Mouse (Mus musculus) heart, embryonic 14.5 days (tissue): ENCODE data around the gene Filip1l. TPM values are rescaled to one million over a fixed set of nuclear protein-coding genes. Genes with fewer than 3 reads are reported as not detected.

Experiments used
- ATAC-seq: fragments of 200-750 bp; cut with Nextera tagmentation; 2 replicates; pipeline ENCODE4 v1.8.0; 2017; ENCODE audit warnings: low read depth, moderate TSS enrichment; ENCODE audit not compliant: insufficient number of reproducible peaks, insufficient read depth, low FRiP score
- H3K27ac ChIP-seq, 2 experiments: fragments of 200-500 bp in 1 of 2; fragments of 300-500 bp in 1 of 2; sonication (generic) in 1 of 2; replicated peaks in 1 of 2; 2 replicates each; pipeline ENCODE4 v1.5.1; 2012 to 2014; ENCODE audit warnings: low read depth in 2 of 2, low read length in 2 of 2, control low read depth in 1 of 2, mild to moderate bottlenecking in 1 of 2, mixed read lengths in 1 of 2; ENCODE audit not compliant: control insufficient read depth in 1 of 2, insufficient read depth in 1 of 2
- H3K27me3 ChIP-seq: fragments of 300-500 bp; sonication (generic); 2 replicates; pipeline ENCODE4 v1.6.1; 2014; ENCODE audit warnings: mild to moderate bottlenecking, low read length, control low read depth; ENCODE audit not compliant: control insufficient read depth, insufficient read depth
- H3K36me3 ChIP-seq: fragments of 300-500 bp; sonication (generic); 2 replicates; pipeline ENCODE4 v1.6.1; 2014; ENCODE audit warnings: mild to moderate bottlenecking, control low read depth, low read length, mixed read lengths; ENCODE audit not compliant: control insufficient read depth, insufficient read depth
- H3K4me1 ChIP-seq, 2 experiments: fragments of 200-500 bp in 1 of 2; fragments of 300-500 bp in 1 of 2; sonication (generic) in 1 of 2; 2 replicates each; pipeline ENCODE4 v1.6.1; 2012 to 2014; ENCODE audit warnings: low read length in 2 of 2, control low read depth in 1 of 2, mixed read lengths in 1 of 2; ENCODE audit not compliant: control insufficient read depth in 2 of 2, insufficient read depth in 2 of 2
- H3K4me2 ChIP-seq: fragments of 300-500 bp; sonication (generic); 2 replicates; pipeline ENCODE4 v1.6.1; 2014; ENCODE audit warnings: mild to moderate bottlenecking, low read length
- H3K4me3 ChIP-seq, 2 experiments: fragments of 200-500 bp in 1 of 2; fragments of 300-500 bp in 1 of 2; sonication (generic) in 1 of 2; 2 replicates each; pipeline ENCODE4 v1.5.1; 2012 to 2014; ENCODE audit warnings: low read length in 2 of 2, mild to moderate bottlenecking in 2 of 2, control low read depth in 1 of 2, low read depth in 1 of 2, moderate library complexity in 1 of 2; ENCODE audit not compliant: control insufficient read depth in 1 of 2, insufficient read depth in 1 of 2
- H3K9ac ChIP-seq: fragments of 300-500 bp; sonication (generic); 2 replicates; pipeline ENCODE4 v1.6.1; 2014; ENCODE audit warnings: mild to moderate bottlenecking, low read length
- H3K9me3 ChIP-seq: fragments of 300-500 bp; sonication (generic); 2 replicates; pipeline ENCODE4 v1.6.1; 2016; ENCODE audit warnings: low read length, control low read depth; ENCODE audit not compliant: control insufficient read depth
- WGBS: fragments of 180-500 bp; shearing (Covaris S2); extraction: QIAGEN DNeasy Blood & Tissue Kit; methylation state at CpG from one replicate; pipeline ENCODE4 v1.1.7; 2014; 5-methylcytosine and 5-hydroxymethylcytosine counted together
- polyA plus RNA-seq: library from polyadenylated mRNA; unstranded; fragments of >200 nt; fragmentation: Nextera tagmentation; extraction: Ambion mirVana; gene quantifications from 2 replicates; pipeline ENCODE4 v1.2.1, GENCODE M21; 2014

Filip1l gene
- polyA plus RNA-seq, 1 experiment from 2014 or later, result 27.7 TPM

DNA sequence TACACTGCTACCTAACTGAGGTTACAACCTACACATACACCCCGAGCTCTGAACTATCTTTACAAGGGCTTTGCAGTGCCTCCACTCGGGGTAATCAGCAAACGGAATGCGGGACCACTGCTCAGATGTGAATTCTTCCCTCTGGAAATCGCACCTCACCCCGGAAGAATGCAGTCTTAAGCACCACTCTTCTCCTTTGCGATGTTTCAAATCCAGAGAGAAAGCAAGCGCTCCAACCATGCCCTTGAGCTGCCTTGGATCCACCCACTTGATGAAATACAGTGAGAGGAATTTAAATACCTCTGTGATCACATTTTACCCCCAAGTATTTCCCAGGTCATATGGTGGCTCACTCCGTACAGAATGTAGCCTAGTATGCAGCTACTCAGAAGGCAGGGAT lies 64.1 kb downstream of the Filip1l start:
- 22% methylated on average over 9 of the region's 9 CpGs for WGBS
- Histone ChIP-seq H3K36me3 (no peaks in the 10 kb centered on the region), H3K27me3 (no peaks in the 10 kb centered on the region), H3K9me3 (peaks cover 6% of the 10 kb centered on the region), H3K27ac (peak overlapping the region; percentile 29 to 58; a peak in 3 of 4 replicates), H3K9ac (peak overlapping the region; percentile 32; the same call in 1 of the 2 replicates), H3K4me1 (peaks cover 10 to 40% of the 10 kb centered on the region in 2 experiments), H3K4me3 (no peak overlapping the region), H3K4me2 (peak overlapping the region; percentile 49)
- no peak for ATAC-seq

- H3K36me3 ChIP-seq, result no peaks in the 10 kb centered on the region
- H3K9me3 ChIP-seq, result peaks cover 6% of the 10 kb centered on the region
- H3K9ac ChIP-seq, result no peak overlapping the region
- no peak for ATAC-seq
- H3K27me3 ChIP-seq, result no peaks in the 10 kb centered on the region
- WGBS, result 76% methylated on average over 1 of the region's 1 CpGs
- H3K4me3 ChIP-seq, result no peak overlapping the region
- H3K27ac ChIP-seq, result no peak overlapping the region
- H3K4me2 ChIP-seq, result no peak overlapping the region
- peaks cover 11 to 40% of the 10 kb centered on the region in 2 experiments for H3K4me1 ChIP-seq
Measured at GRCm38 (mm10) chr16:57417955-57418354, 65.1 kb downstream of the Filip1l start.

DNA sequence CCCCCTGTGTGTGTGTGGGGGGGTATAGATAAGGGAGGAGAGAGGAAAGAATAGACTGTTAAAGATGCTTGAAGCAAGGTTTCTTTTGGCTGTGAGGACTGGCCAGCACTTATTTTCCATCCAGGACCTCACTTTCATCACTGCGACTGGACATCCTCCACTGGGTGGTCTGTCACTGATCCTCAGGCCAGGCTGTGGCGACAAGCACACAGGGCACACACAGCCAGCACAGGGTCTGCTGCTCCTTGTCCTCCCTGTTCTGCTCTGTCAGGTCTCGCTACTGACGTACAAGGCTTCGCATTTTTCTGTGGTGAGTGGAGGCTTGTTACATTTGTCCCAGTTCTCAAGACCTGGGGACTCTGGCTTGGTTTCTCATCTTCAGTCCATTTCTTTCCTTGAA lies 66.4 kb downstream of the Filip1l start:
- no peak overlapping the region for H3K4me3 ChIP-seq
- no peak overlapping the region for H3K4me2 ChIP-seq
- peak overlapping the region; percentile 34; the same call in 1 of the 2 replicates for H3K9ac ChIP-seq
- peak overlapping the region; percentile 64 to 66; a peak in 3 of 4 replicates for H3K27ac ChIP-seq
- peak; percentile 83 for ATAC-seq
- 15% methylated on average over 5 of the region's 5 CpGs for WGBS
- no peaks in the 10 kb centered on the region for H3K36me3 ChIP-seq
- peaks cover 13 to 40% of the 10 kb centered on the region in 2 experiments for H3K4me1 ChIP-seq
- H3K9me3 ChIP-seq, result peaks cover 6% of the 10 kb centered on the region
- no peaks in the 10 kb centered on the region for H3K27me3 ChIP-seq

DNA sequence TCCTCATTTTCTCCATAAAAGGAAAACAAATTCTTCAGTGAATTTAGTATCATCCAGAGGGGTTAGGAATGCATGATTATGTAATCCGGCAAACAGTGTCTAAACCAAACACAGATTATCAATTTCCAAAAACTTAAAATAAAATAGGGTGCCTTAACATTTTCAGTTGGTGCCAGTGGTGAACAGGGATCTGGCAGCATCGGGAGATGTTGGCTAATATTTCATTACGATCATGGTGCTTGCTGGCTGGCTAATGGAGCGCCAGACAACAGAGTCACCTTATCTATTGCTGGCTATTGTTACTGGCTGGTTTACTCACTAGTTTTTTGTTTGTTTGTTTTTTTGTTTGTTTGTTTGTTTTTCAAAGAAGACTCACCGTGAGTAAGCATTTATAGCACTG lies 67.0 kb downstream of the Filip1l start:
- WGBS, result 76% methylated on average over 5 of the region's 5 CpGs
- peaks cover under 1% of the 10 kb centered on the region; the same call in 1 of the 2 replicates for H3K9me3 ChIP-seq
- peak overlapping the region; percentile 42 to 62; a peak in 2 of 4 replicates for H3K27ac ChIP-seq
- no peaks in the 10 kb centered on the region for H3K36me3 ChIP-seq
- H3K27me3 ChIP-seq, result no peaks in the 10 kb centered on the region
- H3K9ac ChIP-seq, result no peak overlapping the region
- no peak overlapping the region for H3K4me2 ChIP-seq
- ATAC-seq, result no peak
- H3K4me3 ChIP-seq, result no peak overlapping the region
- peaks cover 13 to 40% of the 10 kb centered on the region in 2 experiments for H3K4me1 ChIP-seq

GRCm38 (mm10) chr16:57420773-57421556 lies 68.1 kb downstream of the Filip1l start:
- Histone ChIP-seq H3K4me3 (no peak overlapping the region), H3K36me3 (no peaks in the 10 kb centered on the region), H3K9ac (no peak overlapping the region), H3K9me3 (no peaks in the 10 kb centered on the region), H3K4me1 (peaks cover 15 to 37% of the 10 kb centered on the region in 2 experiments), H3K4me2 (no peak overlapping the region), H3K27ac (peak overlapping the region; percentile 68 to 76), H3K27me3 (no peaks in the 10 kb centered on the region)
- no peak for ATAC-seq
- 41% methylated on average over 8 of the region's 8 CpGs for WGBS

GRCm38 (mm10) chr16:57421680-57422417 lies 69.0 kb downstream of the Filip1l start:
- no peak overlapping the region for H3K9ac ChIP-seq
- 86% methylated on average over 7 of the region's 7 CpGs for WGBS
- H3K36me3 ChIP-seq, result no peaks in the 10 kb centered on the region
- H3K4me3 ChIP-seq, result no peak overlapping the region
- H3K4me2 ChIP-seq, result no peak overlapping the region
- no peaks in the 10 kb centered on the region for H3K9me3 ChIP-seq
- H3K27me3 ChIP-seq, result no peaks in the 10 kb centered on the region
- H3K27ac ChIP-seq, result peak overlapping the region; percentile 50 to 68; a peak in 3 of 4 replicates
- ATAC-seq, result no peak
- H3K4me1 ChIP-seq, result peaks cover 15 to 33% of the 10 kb centered on the region in 2 experiments

DNA sequence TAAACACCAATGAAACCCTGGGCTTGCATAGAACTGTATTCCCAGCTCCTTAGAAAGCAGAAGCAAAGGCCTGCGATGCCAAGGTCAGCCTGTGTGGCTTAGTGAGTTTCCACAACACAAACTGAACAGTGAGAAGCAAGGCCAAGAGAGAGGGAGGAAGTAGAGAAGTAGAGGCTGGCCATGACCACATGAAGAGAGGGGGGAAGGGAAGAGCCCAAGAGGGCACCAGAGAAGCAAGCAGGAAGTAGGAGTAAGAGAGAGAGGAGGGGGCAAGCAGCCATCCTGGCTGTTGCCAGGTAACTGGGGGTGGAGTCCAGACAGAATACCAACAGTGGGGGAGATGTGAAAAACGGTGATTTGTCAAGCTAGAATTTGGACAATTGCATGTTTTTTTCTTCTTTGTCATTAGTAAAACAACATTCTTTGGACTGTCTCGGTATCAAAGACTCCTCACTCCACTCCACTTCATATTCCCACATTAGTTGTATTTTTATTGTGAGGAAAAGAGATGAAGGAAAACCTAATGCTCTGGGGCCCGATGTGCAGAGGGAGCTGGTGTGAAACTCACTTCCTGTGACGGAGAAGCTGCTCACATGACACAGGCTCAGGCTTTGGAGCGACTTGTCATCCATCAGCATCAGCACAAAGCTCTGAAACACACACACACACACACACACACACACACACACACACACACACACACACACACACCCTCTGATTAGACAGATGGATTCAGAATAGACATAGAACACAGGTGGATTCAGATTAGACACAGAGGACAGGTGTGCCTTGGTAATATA lies 70.3 kb downstream of the Filip1l start:
- ATAC-seq, result no peak
- Histone ChIP-seq H3K27ac (no peak overlapping the region), H3K36me3 (no peaks in the 10 kb centered on the region), H3K4me3 (no peak overlapping the region), H3K4me2 (no peak overlapping the region), H3K9me3 (no peaks in the 10 kb centered on the region), H3K9ac (no peak overlapping the region), H3K4me1 (peaks cover 18 to 36% of the 10 kb centered on the region in 2 experiments), H3K27me3 (no peaks in the 10 kb centered on the region)
- WGBS, result 70% methylated on average over 6 of the region's 6 CpGs
